Mouse (Mus musculus) megakaryocyte-erythroid progenitor cell, adult 5-6 weeks (primary cell): Measurements from ENCODE around the gene Fam207a. TPM values are rescaled to one million over a fixed set of nuclear protein-coding genes. Genes with fewer than 3 reads are reported as not detected.

ENCODE experiments used
- ATAC-seq: replicated peaks from 2 replicates; pipeline ENCODE4 v1.8.0; 2016; ENCODE audit warnings: mild to moderate bottlenecking, inconsistent platforms; ENCODE audit not compliant: severe bottlenecking, poor library complexity, low FRiP score, low TSS enrichment
- total RNA-seq, 2 experiments: library from RNA; stranded (forward) in 1 of 2; stranded (reverse) in 1 of 2; fragments of 200-1000, 215-1000 nt in 1 of 2; fragments of >200 nt in 1 of 2; fragmentation: Nextera tagmentation in 1 of 2; gene quantifications; 2 replicates each; pipeline ENCODE4 v1.2.3; 2014 to 2017

Gene Fam207a
- total RNA-seq (2014; fragmentation: Nextera tagmentation), result 19.8 and 20.0 TPM in 2 replicates
- 28.5 and 30.5 TPM in 2 replicates for total RNA-seq (2017)

GRCm38 (mm10) chr10:77515385-77516348 lies at the start of gene Fam207a:
Gene Fam207a (minus strand): TSS chr10:77515785.
- peak; percentile 89 for ATAC-seq

- peak; percentile 36 for ATAC-seq
These were observed 49.4 kb upstream of the Fam207a start for GRCm38 (mm10) chr10:77565005-77565404.

GRCm38 (mm10) chr10:77561508-77561907 lies 45.9 kb upstream of the Fam207a start:
- peak; percentile 61 for ATAC-seq

- peak; percentile 36 for ATAC-seq
These were observed 45.2 kb upstream of the Fam207a start for GRCm38 (mm10) chr10:77560830-77561229.

GRCm38 (mm10) chr10:77560090-77560489 lies 44.5 kb upstream of the Fam207a start:
- no peak for ATAC-seq

- no peak for ATAC-seq
These were observed 42.1 kb upstream of the Fam207a start for GRCm38 (mm10) chr10:77557641-77558040.

- no peak for ATAC-seq
These were observed 41.0 kb upstream of the Fam207a start for GRCm38 (mm10) chr10:77556631-77557030.

- no peak for ATAC-seq
These were observed 39.3 kb upstream of the Fam207a start for GRCm38 (mm10) chr10:77554918-77555317.

- no peak for ATAC-seq
These were observed 37.7 kb upstream of the Fam207a start for GRCm38 (mm10) chr10:77553285-77553684.

- no peak for ATAC-seq
These were observed 36.6 kb upstream of the Fam207a start for GRCm38 (mm10) chr10:77552162-77552561.

- ATAC-seq, result no peak
These were observed 35.3 kb upstream of the Fam207a start for GRCm38 (mm10) chr10:77550874-77551273.

- no peak for ATAC-seq
These were observed 33.0 kb upstream of the Fam207a start for GRCm38 (mm10) chr10:77548576-77548975.

GRCm38 (mm10) chr10:77544916-77545315 lies 29.3 kb upstream of the Fam207a start:
- no peak for ATAC-seq

- peak; percentile 69 for ATAC-seq
These were observed 27.6 kb upstream of the Fam207a start for GRCm38 (mm10) chr10:77543226-77543625.

GRCm38 (mm10) chr10:77541864-77542666 lies 26.5 kb upstream of the Fam207a start:
- ATAC-seq, result no peak

GRCm38 (mm10) chr10:77540576-77541102 lies 25.1 kb upstream of the Fam207a start:
- ATAC-seq, result no peak

- no peak for ATAC-seq
These were observed 23.8 kb upstream of the Fam207a start for GRCm38 (mm10) chr10:77539320-77539945.

GRCm38 (mm10) chr10:77537215-77538209 lies 21.9 kb upstream of the Fam207a start:
- no peak for ATAC-seq
